Mouse (Mus musculus) intestine, postnatal 0 days (tissue): ENCODE results near the gene Nek4. TPM values are rescaled to one million over a fixed set of nuclear protein-coding genes. Genes with fewer than 3 reads are reported as not detected.

Experiments used
- ATAC-seq: fragments of 200-750 bp; cut with Nextera tagmentation; 2 replicates; pipeline ENCODE4 v1.8.0; 2017; ENCODE audit warnings: mild to moderate bottlenecking, moderate TSS enrichment, moderate library complexity
- H3K27ac ChIP-seq: fragments of 300-500 bp; sonication (generic); 2 replicates; pipeline ENCODE4 v1.5.1; 2014; ENCODE audit warnings: mild to moderate bottlenecking, low read depth, low read length, moderate library complexity
- H3K27me3 ChIP-seq: fragments of 300-500 bp; sonication (generic); replicated peaks from 2 replicates; pipeline ENCODE4 v1.6.1; 2014; ENCODE audit warnings: low read length, mixed read lengths; ENCODE audit not compliant: control insufficient read depth, insufficient read depth
- H3K36me3 ChIP-seq: fragments of 300-500 bp; sonication (generic); 2 replicates; pipeline ENCODE4 v1.6.1; 2014; ENCODE audit warnings: mild to moderate bottlenecking, moderate library complexity; ENCODE audit not compliant: control insufficient read depth, insufficient read depth
- H3K4me1 ChIP-seq: fragments of 300-500 bp; sonication (generic); replicated peaks from 2 replicates; pipeline ENCODE4 v1.6.1; 2014; ENCODE audit warnings: antibody characterized with exemption, low read length, mixed read lengths; ENCODE audit not compliant: control insufficient read depth, insufficient read depth
- H3K4me2 ChIP-seq: fragments of 300-500 bp; sonication (generic); replicated peaks from 2 replicates; pipeline ENCODE4 v1.6.1; 2014; ENCODE audit warnings: low read depth, mild to moderate bottlenecking, moderate library complexity
- H3K4me3 ChIP-seq: fragments of 300-500 bp; sonication (generic); 2 replicates; pipeline ENCODE4 v1.5.1; 2014; ENCODE audit warnings: low read depth, low read length
- H3K9ac ChIP-seq: fragments of 300-500 bp; sonication (generic); 2 replicates; pipeline ENCODE4 v1.6.1; 2014; ENCODE audit warnings: mild to moderate bottlenecking, low read depth, low read length
- H3K9me3 ChIP-seq: fragments of 300-500 bp; sonication (generic); 2 replicates; pipeline ENCODE4 v1.6.1; 2016; ENCODE audit warnings: mixed run types; ENCODE audit not compliant: control insufficient read depth
- CTCF ChIP-seq: sonication (generic); IDR thresholded peaks from 2 replicates; pipeline ENCODE4 v1.5.1; 2016; ENCODE audit warnings: low read depth, mild to moderate bottlenecking, control low read depth, antibody characterized with exemption, moderate library complexity
- WGBS: fragments of 180-500 bp; shearing (Covaris S2); extraction: QIAGEN DNeasy Blood & Tissue Kit; methylation state at CpG from one replicate; pipeline ENCODE4 v1.1.7; 2014; 5-methylcytosine and 5-hydroxymethylcytosine counted together
- polyA plus RNA-seq: library from polyadenylated mRNA; unstranded; fragments of >200 nt; fragmentation: Nextera tagmentation; extraction: Ambion mirVana; gene quantifications from 2 replicates; pipeline ENCODE4 v1.2.1, GENCODE M21; 2015

Gene Nek4
- polyA plus RNA-seq, 1 experiment from 2014 or later, result 2.9 TPM

DNA sequence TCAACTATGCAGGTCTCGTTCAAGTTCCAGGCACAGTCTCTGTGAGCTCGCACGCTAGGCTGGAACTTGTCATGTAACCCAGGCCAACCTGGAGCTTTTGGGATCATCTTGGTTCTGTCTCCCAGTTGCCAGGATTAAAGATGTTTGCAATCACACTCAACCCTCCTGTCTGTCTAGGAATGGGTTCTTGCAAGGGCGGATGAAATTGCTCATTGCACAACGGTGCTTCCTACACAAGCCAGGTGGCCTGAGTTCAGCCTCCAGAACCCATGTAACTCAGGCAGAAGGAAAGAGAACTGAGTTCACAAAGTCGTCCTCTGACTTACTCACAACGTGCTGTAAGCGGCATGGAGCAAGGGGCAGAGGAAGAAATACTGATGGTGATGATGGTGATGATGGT lies 40.0 kb upstream of the Nek4 start:
- Histone ChIP-seq H3K4me1 (0 out of 2 replicates have a peak, but pooled peaks cover 4% of the 10 kb centered on the region), H3K27ac (no peak overlapping the region), H3K4me2 (no peak overlapping the region), H3K36me3 (no peaks in the 10 kb centered on the region), H3K4me3 (no peak overlapping the region), H3K9ac (no peak overlapping the region), H3K9me3 (no peaks in the 10 kb centered on the region), H3K27me3 (no peaks in the 10 kb centered on the region)
- no peak for ATAC-seq
- WGBS, result 89% methylated on average over 8 of the region's 8 CpGs
- no peak for TF ChIP-seq CTCF

DNA sequence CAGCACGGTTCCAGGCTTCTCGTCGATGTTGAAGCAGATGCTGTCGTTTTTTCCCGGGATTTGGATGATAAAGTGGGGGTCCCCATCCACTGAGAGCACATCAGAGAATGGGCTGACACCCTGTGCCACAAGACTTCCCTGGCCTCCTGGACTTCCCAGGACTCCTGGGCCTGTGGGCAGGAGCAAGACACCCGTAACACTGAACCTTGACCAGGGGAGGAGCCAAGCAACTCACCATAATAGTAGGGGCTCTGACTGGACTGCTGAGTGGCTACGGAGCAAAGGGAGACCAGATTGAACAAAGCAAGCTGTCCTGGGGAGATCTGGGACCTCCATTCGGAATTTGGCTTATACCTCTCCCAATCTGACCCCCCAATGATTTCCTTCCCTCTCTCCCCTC lies 38.5 kb upstream of the Nek4 start:
- WGBS, result 67% methylated on average over 8 of the region's 8 CpGs
- 0 out of 2 replicates have a peak, but pooled peaks cover 4% of the 10 kb centered on the region for H3K4me1 ChIP-seq
- no peaks in the 10 kb centered on the region for H3K9me3 ChIP-seq
- no peak for ATAC-seq
- no peak overlapping the region for H3K9ac ChIP-seq
- no peak for TF ChIP-seq CTCF
- no peak overlapping the region for H3K27ac ChIP-seq
- H3K4me2 ChIP-seq, result no peak overlapping the region
- H3K36me3 ChIP-seq, result no peaks in the 10 kb centered on the region
- H3K4me3 ChIP-seq, result no peak overlapping the region
- no peaks in the 10 kb centered on the region for H3K27me3 ChIP-seq

- no peak overlapping the region for H3K9ac ChIP-seq
- no peak for ATAC-seq
- TF ChIP-seq CTCF, result no peak
- no peaks in the 10 kb centered on the region for H3K9me3 ChIP-seq
- WGBS, result 92% methylated on average over 5 of the region's 5 CpGs
- H3K27me3 ChIP-seq, result no peaks in the 10 kb centered on the region
- no peaks in the 10 kb centered on the region for H3K36me3 ChIP-seq
- H3K27ac ChIP-seq, result no peak overlapping the region
- no peak overlapping the region for H3K4me2 ChIP-seq
- H3K4me1 ChIP-seq, result 0 out of 2 replicates have a peak, but pooled peaks cover 4% of the 10 kb centered on the region
- H3K4me3 ChIP-seq, result no peak overlapping the region
These were observed 37.8 kb upstream of the Nek4 start for GRCm38 (mm10) chr14:30913404-30913803.

- 83% methylated on average over 1 of the region's 1 CpGs for WGBS
These were observed 34.7 kb upstream of the Nek4 start for GRCm38 (mm10) chr14:30916516-30916915.

GRCm38 (mm10) chr14:30922053-30922670 lies 29.0 kb upstream of the Nek4 start:
- TF ChIP-seq CTCF, result no peak
- Histone ChIP-seq H3K9me3 (no peaks in the 10 kb centered on the region), H3K4me3 (no peak overlapping the region), H3K4me2 (no peak overlapping the region), H3K4me1 (no peaks in the 10 kb centered on the region), H3K9ac (no peak overlapping the region), H3K27ac (no peak overlapping the region), H3K27me3 (no peaks in the 10 kb centered on the region), H3K36me3 (no peaks in the 10 kb centered on the region)
- WGBS, result 51% methylated on average over 8 of the region's 8 CpGs
- ATAC-seq, result no peak

More at GRCm38 (mm10) chr14:30916516-30916915, 34.7 kb upstream of the Nek4 start:
- H3K9me3 ChIP-seq, result no peaks in the 10 kb centered on the region
- no peak overlapping the region for H3K27ac ChIP-seq
- ATAC-seq, result no peak
- no peaks in the 10 kb centered on the region for H3K27me3 ChIP-seq
- 0 out of 2 replicates have a peak, but pooled peaks cover 4% of the 10 kb centered on the region for H3K4me1 ChIP-seq
- no peaks in the 10 kb centered on the region for H3K36me3 ChIP-seq
- H3K9ac ChIP-seq, result no peak overlapping the region
- TF ChIP-seq CTCF, result no peak
- H3K4me2 ChIP-seq, result no peak overlapping the region
- no peak overlapping the region for H3K4me3 ChIP-seq

DNA sequence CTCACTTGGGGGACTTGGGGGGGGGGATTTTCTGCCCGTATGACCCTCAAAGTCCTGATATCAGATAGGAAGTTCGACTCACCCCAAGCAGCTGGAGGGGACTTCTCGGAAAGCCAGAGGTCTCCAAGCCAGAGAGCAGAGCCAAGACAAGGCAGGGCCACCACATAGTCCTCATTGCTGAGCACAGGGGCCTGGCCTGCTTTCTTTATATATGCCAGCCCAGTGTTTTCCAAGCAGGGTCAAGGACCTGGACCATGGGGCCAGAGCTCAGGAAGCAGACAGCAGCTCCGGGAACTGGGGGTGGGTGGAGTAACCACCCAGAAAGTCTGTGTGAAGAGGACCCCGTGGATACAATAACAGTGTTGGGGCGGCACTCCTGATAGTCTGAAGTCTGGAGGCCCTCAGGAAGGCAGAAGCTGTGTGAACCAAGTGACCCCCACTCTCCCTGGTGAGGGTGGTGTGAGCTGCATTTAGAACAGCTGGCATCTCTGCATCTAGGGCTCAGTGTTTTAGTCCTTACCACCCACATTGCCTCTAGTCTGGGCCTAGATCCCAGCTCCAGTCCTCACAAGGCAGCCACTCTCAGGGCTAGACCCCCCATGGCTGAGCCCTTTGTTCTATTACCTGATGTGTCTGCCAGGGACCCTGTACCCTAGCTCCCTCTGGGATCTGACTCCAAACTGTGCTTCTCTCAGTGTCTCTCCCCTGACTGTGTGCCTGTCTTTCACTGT lies 27.6 kb upstream of the Nek4 start, which contains the start of gene Itih3:
TSS of gene Itih3 (minus strand) at position 386 of the 731 bp plus-strand sequence.
- TF ChIP-seq CTCF, result no peak
- ATAC-seq, result no peak
- Histone ChIP-seq H3K27ac (no peak within 1 kb of the TSS), H3K9ac (no peak within 1 kb of the TSS), H3K27me3 (no peaks in the 10 kb centered on the region), H3K9me3 (no peaks in the 10 kb centered on the region), H3K4me3 (no peak within 1 kb of the TSS), H3K4me2 (no peak within 1 kb of the TSS), H3K36me3 (no peaks in the 10 kb centered on the region), H3K4me1 (no peaks in the 10 kb centered on the region)
- 54% methylated on average over 6 of the region's 6 CpGs for WGBS
